In genomic region chr5:123439941-123440340, GRCm38 (mm10) we compare ENCODE assay signal across 13 mouse cellular contexts. TPM values are rescaled to one million over a fixed set of nuclear protein-coding genes. Genes with fewer than 3 reads are reported as not detected.
A peak's percentile ranks its signal among the peaks of the same experiment; 100 is the strongest.
DNase-seq lines count a peak whose midpoint lies in the region; ATAC-seq and TF ChIP-seq lines count a peak whose summit lies in the region.
"Had no signal": no experiment of that assay in that cellular context is flagged by ENCODE, and none has a peak within 500 bp of the region (broad histone marks: within the 10 kb centered on the region; RNA-seq: fewer than 3 reads in every experiment).

No protein-coding gene starts in this region.

- H3K36me3 ChIP-seq in forebrain, postnatal 0 days (ENCODE audit: insufficient read depth) = peaks cover 29% of the 10 kb centered on the region
- H3K36me3 ChIP-seq in forebrain, embryonic 12.5 days (replicated peaks) = peaks cover 33% of the 10 kb centered on the region
- peaks cover 0 to 6% of the 10 kb centered on the region in 2 experiments; a peak in 1 of 4 replicates for H3K36me3 ChIP-seq in MEL (ENCODE audit: control insufficient read depth in 1 of 2, insufficient read depth in 2 of 2, low read length in 2 of 2)

- no peak overlapping the region for H3K27ac ChIP-seq in forebrain, postnatal 0 days (ENCODE audit: low read depth, low read length)
- no peak overlapping the region for H3K27ac ChIP-seq in forebrain, embryonic 12.5 days
- no peak overlapping the region for H3K27ac ChIP-seq in left cerebral cortex, adult 2 months
- H3K27ac ChIP-seq in MEL (ENCODE audit: control insufficient read depth, low read depth, low read length) = no peak overlapping the region
- H3K27ac ChIP-seq: neural tube, embryonic 13.5 days had no signal

- H3K4me2 ChIP-seq in forebrain, postnatal 0 days (ENCODE audit: low read depth) = no peak overlapping the region
- no peak overlapping the region for H3K4me2 ChIP-seq in forebrain, embryonic 12.5 days
- H3K4me2 ChIP-seq: neural tube, embryonic 13.5 days had no signal

- no peak for ATAC-seq in forebrain, postnatal 0 days
- no peak for ATAC-seq in forebrain, embryonic 12.5 days (ENCODE audit: low FRiP score)
- ATAC-seq in megakaryocyte progenitor cell, adult 5-6 weeks (replicated peaks; ENCODE audit: poor library complexity) = no peak

- 0 out of 2 replicates have a peak, but pooled peaks cover 5% of the 10 kb centered on the region for H3K4me1 ChIP-seq in forebrain, postnatal 0 days (ENCODE audit: insufficient read depth)
- peaks cover 7% of the 10 kb centered on the region for H3K4me1 ChIP-seq in forebrain, embryonic 12.5 days
- H3K4me1 ChIP-seq in MEL (ENCODE audit: control insufficient read depth in 1 of 2, insufficient read depth in 2 of 2, low read length in 2 of 2) = no peaks in the 10 kb centered on the region

- no peaks in the 10 kb centered on the region for H3K79me2 ChIP-seq in MEL (ENCODE audit: control insufficient read depth, insufficient read depth, low read length, poor library complexity)

- 66% methylated on average over 4 of the region's 4 CpGs for WGBS in forebrain, postnatal 0 days
- 75% methylated on average over 4 of the region's 4 CpGs for WGBS in forebrain, embryonic 12.5 days

- H3K27me3 ChIP-seq in forebrain, postnatal 0 days (ENCODE audit: insufficient read depth, low read length) = no peaks in the 10 kb centered on the region
- no peaks in the 10 kb centered on the region for H3K27me3 ChIP-seq in forebrain, embryonic 12.5 days
- no peaks in the 10 kb centered on the region for H3K27me3 ChIP-seq in MEL (ENCODE audit: control insufficient read depth in 1 of 2, insufficient read depth in 2 of 2, low read length in 2 of 2)
- H3K27me3 ChIP-seq: neural tube, embryonic 13.5 days had no signal

- TF ChIP-seq POLR2A in MEL (IDR thresholded peaks at IDR 0.05; ENCODE audit: control insufficient read depth in 1 of 2, insufficient read depth in 1 of 2, low read depth in 1 of 2, low read length in 2 of 2, poor library complexity in 1 of 2) = no peak

- no peak overlapping the region for H3K9ac ChIP-seq in forebrain, postnatal 0 days
- no peak overlapping the region for H3K9ac ChIP-seq in forebrain, embryonic 12.5 days
- H3K9ac ChIP-seq in MEL (ENCODE audit: control insufficient read depth, low read depth, low read length, poor library complexity, severe bottlenecking) = no peak overlapping the region
- H3K9ac ChIP-seq: neural tube, embryonic 13.5 days had no signal

- TF ChIP-seq EP300 in MEL (IDR thresholded peaks at IDR 0.05; ENCODE audit: low read depth in 1 of 2, low read length in 2 of 2) = no peak

- intact Hi-C loops in left cerebral cortex, adult 2 months (cut with DNase I) = loop anchor here (5.0 kb wide), 1 partner anchor 167 kb away; no protein-coding TSS in a partner anchor
- intact Hi-C loops in left cerebral cortex, postnatal 36 days (cut with DNase I) = loop anchor here (5.0 to 10.0 kb wide), 2 partner anchors 172 to 185 kb away; partner anchors contain the start of gene Wdr66

- no peak for DNase-seq in forebrain, postnatal 0 days
- DNase-seq in left cerebral cortex, adult 2 months (ENCODE audit: extremely low spot score in 1 of 2, low spot score in 2 of 2) = no peak
- DNase-seq in left cerebral cortex, postnatal 36 days (ENCODE audit: low spot score in 2 of 2) = no peak
- peak; percentile 16 for DNase-seq in MEL (ENCODE audit: low read depth, low spot score)
- peak; percentile 40 for DNase-seq in embryo, embryonic 10.5 days (ENCODE audit: low spot score)
- DNase-seq in spleen, postnatal 4 days (ENCODE audit: low spot score in 2 of 2) = no peak

- H3K4me3 ChIP-seq in forebrain, postnatal 0 days (ENCODE audit: low read depth, low read length) = no peak overlapping the region
- H3K4me3 ChIP-seq in forebrain, embryonic 12.5 days (replicated peaks) = no peak overlapping the region
- H3K4me3 ChIP-seq in left cerebral cortex, adult 2 months = no peak overlapping the region
- no peak overlapping the region for H3K4me3 ChIP-seq in MEL (ENCODE audit: control insufficient read depth in 1 of 2, insufficient read depth in 1 of 2, low read depth in 2 of 2, low read length in 2 of 2)
- H3K4me3 ChIP-seq: neural tube, embryonic 13.5 days had no signal

- no peaks in the 10 kb centered on the region for H3K9me3 ChIP-seq in forebrain, postnatal 0 days (ENCODE audit: low read length)
- no peaks in the 10 kb centered on the region for H3K9me3 ChIP-seq in forebrain, embryonic 12.5 days
- H3K9me3 ChIP-seq in MEL (replicated peaks; ENCODE audit: insufficient read depth, low read length) = no peaks in the 10 kb centered on the region
- H3K9me3 ChIP-seq: G1E; neural tube, embryonic 13.5 days had no signal

- TF ChIP-seq CTCF in forebrain, postnatal 0 days (IDR thresholded peaks at IDR 0.05; ENCODE audit: low read depth) = peak; percentile 43
- peak; percentile 40 for TF ChIP-seq CTCF in left cerebral cortex, adult 2 months (IDR thresholded peaks at IDR 0.05)
- TF ChIP-seq CTCF in MEL (IDR thresholded peaks at IDR 0.05 in 2 of 3, conservative IDR thresholded peaks at IDR 0.05 in 1 of 3; ENCODE audit: control insufficient read depth in 1 of 3, insufficient read depth in 1 of 3, low read depth in 2 of 3, low read length in 3 of 3, poor library complexity in 1 of 3, severe bottlenecking in 1 of 3) = peak; percentile 37 to 49 (median 46)

- no peak; the same call in 1 of the 2 replicates for TF ChIP-seq RAD21 in MEL (IDR thresholded peaks at IDR 0.05; ENCODE audit: low read depth, low read length)

TF ChIP-seq in MEL, 35 proteins besides CTCF, POLR2A, EP300 and RAD21:
- TF ChIP-seq SMC3 (IDR thresholded peaks at IDR 0.05; ENCODE audit: low read depth, low read length) (peak; percentile 43), KAT2A (conservative IDR thresholded peaks at IDR 0.05; ENCODE audit: low read depth, low read length) (no peak), ELF1 (IDR thresholded peaks at IDR 0.05; ENCODE audit: low read depth, low read length) (no peak), TCF12 (IDR thresholded peaks at IDR 0.05; ENCODE audit: low read depth, low read length) (no peak), TAL1 (IDR thresholded peaks at IDR 0.05; ENCODE audit: low read length) (no peak), USF1 (IDR thresholded peaks at IDR 0.05; ENCODE audit: low read depth, low read length) (no peak), ZC3H11A (IDR thresholded peaks at IDR 0.05; ENCODE audit: low read depth, low read length) (0 out of 2 replicates have a peak, but pooled peaks have one; percentile 8)

RNA-seq across cellular contexts. Expression of gene Mlxip, which starts 45.3 kb away (rescaled TPM):
- total RNA-seq in forebrain, postnatal 0 days (2014; rRNA removed) = 14.2 and 17.4 TPM in 2 replicates
- polyA plus RNA-seq in forebrain, postnatal 0 days (2015; fragmentation: Nextera tagmentation; extraction: Ambion mirVana) = 8.4 and 13.3 TPM in 2 replicates
- 19.0 and 19.8 TPM in 2 replicates for polyA plus RNA-seq in forebrain, embryonic 12.5 days (2016; fragmentation: Nextera tagmentation; extraction: Ambion mirVana)
- total RNA-seq in left cerebral cortex, adult 2 months (2021) = 10 to 100 TPM; 20.5 to 20.8 TPM
- 10 to 100 TPM; 15.3 to 19.4 TPM for total RNA-seq in left cerebral cortex, postnatal 36 days (2021)
- 5.2 and 5.7 TPM in 2 replicates for total RNA-seq in MEL (2012; rRNA removed)
- polyA plus RNA-seq in MEL (2012; ENCODE audit: insufficient read depth in 1 of 2, insufficient read length in 2 of 2, low read depth in 1 of 2, low replicate concordance in 2 of 2, missing spikeins in 1 of 2) = 10 to 100 TPM in 1 of 2 experiments, not detected in 1; 21.9 TPM
- 32.6 TPM in 2 replicates for total RNA-seq in megakaryocyte progenitor cell, adult 5-6 weeks (2015)
- total RNA-seq in megakaryocyte progenitor cell, adult 5-6 weeks (2017) = 11.0 and 11.3 TPM in 2 replicates

RNA-seq across cellular contexts. Expression of gene Lrrc43, which starts 49.2 kb away (rescaled TPM):
- 0.69 and 1.5 TPM in 2 replicates for total RNA-seq in forebrain, postnatal 0 days (2014; rRNA removed)
- 0.62 and 1.3 TPM in 2 replicates for polyA plus RNA-seq in forebrain, postnatal 0 days (2015; fragmentation: Nextera tagmentation; extraction: Ambion mirVana)
- polyA plus RNA-seq in forebrain, embryonic 12.5 days (2016; fragmentation: Nextera tagmentation; extraction: Ambion mirVana) = not detected in 2 replicates
- total RNA-seq in left cerebral cortex, adult 2 months (2021) = under 1 TPM; 0.49 to 0.61 TPM
- under 1 TPM; 0.57 to 0.63 TPM for total RNA-seq in left cerebral cortex, postnatal 36 days (2021)
- total RNA-seq in MEL (2012; rRNA removed) = not detected in 2 replicates
- not detected for polyA plus RNA-seq in MEL (2012; ENCODE audit: insufficient read depth in 1 of 2, insufficient read length in 2 of 2, low read depth in 1 of 2, low replicate concordance in 2 of 2, missing spikeins in 1 of 2)
- total RNA-seq in megakaryocyte progenitor cell, adult 5-6 weeks (2015) = not detected in 2 replicates
- total RNA-seq in megakaryocyte progenitor cell, adult 5-6 weeks (2017) = not detected in 2 replicates
- total RNA-seq: G1E; heart, postnatal 10 days had no signal
- polyA plus RNA-seq: G1E; limb, embryonic 14.5 days had no signal

RNA-seq across cellular contexts. Expression of gene Il31, which starts 49.3 kb away (rescaled TPM):
- total RNA-seq in forebrain, postnatal 0 days (2014; rRNA removed) = not detected in 2 replicates
- not detected in 2 replicates for polyA plus RNA-seq in forebrain, postnatal 0 days (2015; fragmentation: Nextera tagmentation; extraction: Ambion mirVana)
- not detected in 2 replicates for polyA plus RNA-seq in forebrain, embryonic 12.5 days (2016; fragmentation: Nextera tagmentation; extraction: Ambion mirVana)
- total RNA-seq in left cerebral cortex, adult 2 months (2021) = not detected
- not detected for total RNA-seq in left cerebral cortex, postnatal 36 days (2021)
- not detected in 2 replicates for total RNA-seq in MEL (2012; rRNA removed)
- polyA plus RNA-seq in MEL (2012; ENCODE audit: insufficient read depth in 1 of 2, insufficient read length in 2 of 2, low read depth in 1 of 2, low replicate concordance in 2 of 2, missing spikeins in 1 of 2) = not detected
- total RNA-seq in megakaryocyte progenitor cell, adult 5-6 weeks (2015) = not detected in 2 replicates
- not detected in 2 replicates for total RNA-seq in megakaryocyte progenitor cell, adult 5-6 weeks (2017)
- total RNA-seq: G1E; heart, postnatal 10 days had no signal
- polyA plus RNA-seq: embryonic facial prominence, embryonic 14.5 days; G1E; limb, embryonic 14.5 days; neural tube, embryonic 13.5 days had no signal

Comparison
In these comparisons a context has a peak if more than half of its experiments do, and no peak if none do; other contexts are left out.
1. DNase-seq: peak in MEL (single experiment) and embryo, embryonic 10.5 days (single experiment); none in forebrain, postnatal 0 days (single experiment), left cerebral cortex, adult 2 months (0 of 2), left cerebral cortex, postnatal 36 days (0 of 2) and spleen, postnatal 4 days (0 of 2).
2. Peak in every context shown above with its lines, with median percentiles within 50 percentile points of each other: CTCF ChIP-seq.